Mouse (Mus musculus) heart, embryonic 16.5 days (tissue): ENCODE data around the gene Cyp2t4. TPM values are rescaled to one million over a fixed set of nuclear protein-coding genes. Genes with fewer than 3 reads are reported as not detected.

ENCODE experiments used
- ATAC-seq: fragments of 200-750 bp; cut with Nextera tagmentation; replicated peaks from 2 replicates; pipeline ENCODE4 v1.8.0; 2017; ENCODE audit warnings: moderate number of reproducible peaks; ENCODE audit not compliant: insufficient read depth, low FRiP score; ENCODE audit errors: extremely low read depth
- H3K27ac ChIP-seq: fragments of 300-500 bp; sonication (generic); 2 replicates; pipeline ENCODE4 v1.5.1; 2014; ENCODE audit warnings: mild to moderate bottlenecking, low read length, control low read depth, moderate library complexity
- H3K27me3 ChIP-seq: fragments of 300-500 bp; sonication (generic); 2 replicates; pipeline ENCODE4 v1.6.1; 2014; ENCODE audit warnings: low read length, mixed read lengths; ENCODE audit not compliant: control insufficient read depth, insufficient read depth
- H3K36me3 ChIP-seq: fragments of 300-500 bp; sonication (generic); 2 replicates; pipeline ENCODE4 v1.6.1; 2014; ENCODE audit not compliant: control insufficient read depth, insufficient read depth
- H3K4me1 ChIP-seq: fragments of 300-500 bp; sonication (generic); 2 replicates; pipeline ENCODE4 v1.6.1; 2014; ENCODE audit warnings: low read length, mixed read lengths; ENCODE audit not compliant: control insufficient read depth, insufficient read depth
- H3K4me2 ChIP-seq: fragments of 300-500 bp; sonication (generic); 2 replicates; pipeline ENCODE4 v1.6.1; 2014; ENCODE audit warnings: low read depth, mild to moderate bottlenecking, control low read depth, low read length
- H3K4me3 ChIP-seq: fragments of 300-500 bp; sonication (generic); 2 replicates; pipeline ENCODE4 v1.5.1; 2014; ENCODE audit warnings: mild to moderate bottlenecking, control low read depth, low read length
- H3K9ac ChIP-seq: fragments of 300-500 bp; sonication (generic); 2 replicates; pipeline ENCODE4 v1.6.1; 2014; ENCODE audit warnings: low read length, control low read depth
- H3K9me3 ChIP-seq: fragments of 300-500 bp; sonication (generic); replicated peaks from 2 replicates; pipeline ENCODE4 v1.6.1; 2016; ENCODE audit warnings: low read length; ENCODE audit not compliant: control insufficient read depth
- WGBS: fragments of 180-500 bp; shearing (Covaris S2); extraction: QIAGEN DNeasy Blood & Tissue Kit; methylation state at CpG from one replicate; pipeline ENCODE4 v1.1.7; 2014; 5-methylcytosine and 5-hydroxymethylcytosine counted together
- microRNA counts: library from miRNA; unstranded; fragments of <30 nt; microRNA quantifications from one replicate; lab custom pipeline; 2016
- microRNA-seq: library from miRNA; unstranded; fragments of <30 nt; microRNA quantifications from one replicate; pipeline ENCODE4, GENCODE M21; 2017
- polyA plus RNA-seq: library from polyadenylated mRNA; unstranded; fragments of >200 nt; fragmentation: Nextera tagmentation; extraction: Ambion mirVana; gene quantifications from 2 replicates; pipeline ENCODE4 v1.2.1, GENCODE M21; 2015

The Cyp2t4 gene
- polyA plus RNA-seq, 1 experiment from 2014 or later: 0.08 TPM

GRCm38 (mm10) chr7:27203730-27204449 is 50.4 kb downstream of the Cyp2t4 start:
- Histone ChIP-seq H3K4me1 (no peaks in the 10 kb centered on the region), H3K27me3 (no peaks in the 10 kb centered on the region), H3K9ac (no peak overlapping the region), H3K36me3 (peaks cover 13% of the 10 kb centered on the region), H3K4me3 (no peak overlapping the region), H3K27ac (no peak overlapping the region), H3K9me3 (no peaks in the 10 kb centered on the region), H3K4me2 (no peak overlapping the region)
- ATAC-seq: no peak
- WGBS: 92% methylated on average over 8 of the region's 8 CpGs

MicroRNA genes within 50 kb of the gene (microRNA counts, 519-probe panel; counts per million panel counts)
- microRNA mmu-miR-1191 (lab: Ali Mortazavi, UCI): 293 counts per million, percentile 1 among the panel's probes with 10 or more counts

Small RNA genes within 50 kb of the gene (microRNA-seq; reads per million reads assigned to microRNA genes)
- gene Mir1191: 4.5 reads per million, percentile 17 among the genes with 10 or more reads in this experiment
- not detected for gene Mir3101

Other genes starting within 250 kb of the Cyp2t4 start
- not detected in 2 replicates for gene Cyp2a22, start 214.3 kb upstream of the Cyp2t4 start, polyA plus RNA-seq
- not detected in 2 replicates for gene Cyp2a12, start 124.6 kb upstream of the Cyp2t4 start, polyA plus RNA-seq
- 12.8 and 18.0 TPM in 2 replicates for gene Cyp2f2, start 33.8 kb upstream of the Cyp2t4 start, polyA plus RNA-seq
- 48.4 and 55.3 TPM in 2 replicates for gene Egln2, start 13.1 kb downstream of the Cyp2t4 start, polyA plus RNA-seq
- gene Rab4b, start 25.2 kb downstream of the Cyp2t4 start, polyA plus RNA-seq: 48.1 and 51.0 TPM in 2 replicates
- gene Gm21983, start 27.4 kb downstream of the Cyp2t4 start, polyA plus RNA-seq: not detected in 2 replicates
- 5.0 and 11.6 TPM in 2 replicates for gene Mia, start 27.4 kb downstream of the Cyp2t4 start, polyA plus RNA-seq
- 2.4 and 2.6 TPM in 2 replicates for gene BC024978, start 42.1 kb downstream of the Cyp2t4 start, polyA plus RNA-seq
- 146 and 165 TPM in 2 replicates for gene Snrpa, start 42.6 kb downstream of the Cyp2t4 start, polyA plus RNA-seq
- gene Itpkc, start 74.9 kb downstream of the Cyp2t4 start, polyA plus RNA-seq: 2.5 and 3.4 TPM in 2 replicates
- 15.3 and 15.9 TPM in 2 replicates for gene Coq8b, start 79.3 kb downstream of the Cyp2t4 start, polyA plus RNA-seq
- gene Numbl, start 104.7 kb downstream of the Cyp2t4 start, polyA plus RNA-seq: 8.7 and 10.2 TPM in 2 replicates
- 63.5 and 86.0 TPM in 2 replicates for gene Ltbp4, start 184.0 kb downstream of the Cyp2t4 start, polyA plus RNA-seq
- 22.3 and 24.1 TPM in 2 replicates for gene Shkbp1, start 202.3 kb downstream of the Cyp2t4 start, polyA plus RNA-seq
- gene Gm20479, start 203.7 kb downstream of the Cyp2t4 start, polyA plus RNA-seq: 0.46 TPM in 1 of 2 replicates, not detected in the other